Mouse (Mus musculus) heart, embryonic 15.5 days (tissue): ENCODE data around the gene Lce1f. TPM values are rescaled to one million over a fixed set of nuclear protein-coding genes. Genes with fewer than 3 reads are reported as not detected.

Experiments used
- ATAC-seq: fragments of 200-750 bp; cut with Nextera tagmentation; replicated peaks from 2 replicates; pipeline ENCODE4 v1.8.0; 2017; ENCODE audit warnings: low read depth, moderate TSS enrichment; ENCODE audit not compliant: insufficient number of reproducible peaks, insufficient read depth, low FRiP score
- H3K27ac ChIP-seq: fragments of 300-500 bp; sonication (generic); 2 replicates; pipeline ENCODE4 v1.5.1; 2015; ENCODE audit warnings: mild to moderate bottlenecking, inconsistent platforms
- H3K27me3 ChIP-seq: fragments of 300-500 bp; sonication (generic); 2 replicates; pipeline ENCODE4 v1.6.1; 2015; ENCODE audit warnings: inconsistent platforms
- H3K36me3 ChIP-seq: fragments of 300-500 bp; sonication (generic); 2 replicates; pipeline ENCODE4 v1.6.1; 2015; ENCODE audit warnings: mild to moderate bottlenecking, inconsistent platforms
- H3K4me1 ChIP-seq: fragments of 300-500 bp; sonication (generic); replicated peaks from 2 replicates; pipeline ENCODE4 v1.6.1; 2015; ENCODE audit warnings: inconsistent platforms
- H3K4me2 ChIP-seq: fragments of 300-500 bp; sonication (generic); 2 replicates; pipeline ENCODE4 v1.6.1; 2015; ENCODE audit warnings: inconsistent platforms, mild to moderate bottlenecking, moderate library complexity
- H3K4me3 ChIP-seq: fragments of 300-500 bp; sonication (generic); 2 replicates; pipeline ENCODE4 v1.5.1; 2015; ENCODE audit warnings: mild to moderate bottlenecking, inconsistent platforms
- H3K9ac ChIP-seq: fragments of 300-500 bp; sonication (generic); 2 replicates; pipeline ENCODE4 v1.6.1; 2015; ENCODE audit warnings: mild to moderate bottlenecking, inconsistent platforms
- H3K9me3 ChIP-seq: fragments of 300-500 bp; sonication (generic); replicated peaks from 2 replicates; pipeline ENCODE4 v1.6.1; 2016; ENCODE audit warnings: inconsistent platforms
- WGBS: fragments of 180-500 bp; shearing (Covaris S2); methylation state at CpG from one replicate; pipeline ENCODE4 v1.1.7; 2015; ENCODE audit warnings: mixed read lengths; 5-methylcytosine and 5-hydroxymethylcytosine counted together
- polyA plus RNA-seq: library from polyadenylated mRNA; unstranded; fragments of >200 nt; fragmentation: Nextera tagmentation; extraction: Ambion mirVana; gene quantifications from 2 replicates; pipeline ENCODE4 v1.2.1, GENCODE M21; 2015

Lce1f gene
- polyA plus RNA-seq, 1 experiment from 2014 or later: not detected

- H3K27ac ChIP-seq: no peak within 1 kb of the TSS
- no peak within 1 kb of the TSS for H3K9ac ChIP-seq
- no peak for ATAC-seq
- WGBS: 81% methylated on average over 4 of the region's 4 CpGs
- H3K4me3 ChIP-seq: no peak within 1 kb of the TSS
- no peaks in the 10 kb centered on the region for H3K9me3 ChIP-seq
- H3K4me1 ChIP-seq: no peaks in the 10 kb centered on the region
- no peaks in the 10 kb centered on the region for H3K36me3 ChIP-seq
- H3K27me3 ChIP-seq: no peaks in the 10 kb centered on the region
- no peak within 1 kb of the TSS for H3K4me2 ChIP-seq
Observed at GRCm38 (mm10) chr3:92678947-92679346, 41.2 kb downstream of the Lce1f start, which contains the start of gene Lce1c. Gene Lce1c (plus strand): TSS chr3:92679247.

GRCm38 (mm10) chr3:92670215-92670614, 49.9 kb downstream of the Lce1f start, which contains the start of gene Lce1a2:
Gene Lce1a2 (minus strand): TSS chr3:92670315.
- Histone ChIP-seq H3K9me3 (no peaks in the 10 kb centered on the region), H3K9ac (no peak within 1 kb of the TSS), H3K27me3 (no peaks in the 10 kb centered on the region), H3K27ac (no peak within 1 kb of the TSS), H3K4me2 (no peak within 1 kb of the TSS), H3K36me3 (no peaks in the 10 kb centered on the region), H3K4me3 (no peak within 1 kb of the TSS), H3K4me1 (no peaks in the 10 kb centered on the region)
- no peak for ATAC-seq

Other genes starting within 250 kb of the Lce1f start
- gene Sprr1a, start 234.5 kb downstream of the Lce1f start, polyA plus RNA-seq: 0.42 and 2.6 TPM in 2 replicates
- gene Sprr4, start 219.9 kb downstream of the Lce1f start, polyA plus RNA-seq: not detected in 2 replicates
- gene 2310046K23Rik, start 185.8 kb downstream of the Lce1f start, polyA plus RNA-seq: not detected in 2 replicates
- gene Ivl, start 146.6 kb downstream of the Lce1f start, polyA plus RNA-seq: 0.09 TPM in 1 of 2 replicates, not detected in the other
- not detected in 2 replicates for gene Smcp, start 131.4 kb downstream of the Lce1f start, polyA plus RNA-seq
- not detected in 2 replicates for gene 2210017I01Rik, start 112.9 kb downstream of the Lce1f start, polyA plus RNA-seq
- not detected in 2 replicates for gene Lce6a, start 98.7 kb downstream of the Lce1f start, polyA plus RNA-seq
- gene Lce1a1, start 72.0 kb downstream of the Lce1f start, polyA plus RNA-seq: not detected in 2 replicates
- gene Lce1b, start 63.4 kb downstream of the Lce1f start, polyA plus RNA-seq: not detected in 2 replicates
- gene Lce1a2, start 50.0 kb downstream of the Lce1f start, polyA plus RNA-seq: not detected in 2 replicates
- gene Lce1c, start 41.1 kb downstream of the Lce1f start, polyA plus RNA-seq: not detected in 2 replicates
- not detected in 2 replicates for gene Lce1d, start 33.1 kb downstream of the Lce1f start, polyA plus RNA-seq
- not detected in 2 replicates for gene Lce1e, start 11.3 kb downstream of the Lce1f start, polyA plus RNA-seq
- not detected in 2 replicates for gene Gm38119, start 18.7 kb upstream of the Lce1f start, polyA plus RNA-seq
- gene Lce1g, start 32.0 kb upstream of the Lce1f start, polyA plus RNA-seq: not detected in 2 replicates
- gene Lce1h, start 44.7 kb upstream of the Lce1f start, polyA plus RNA-seq: not detected in 2 replicates
- gene Lce1i, start 58.5 kb upstream of the Lce1f start, polyA plus RNA-seq: not detected in 2 replicates
- gene Lce1j, start 70.2 kb upstream of the Lce1f start, polyA plus RNA-seq: not detected in 2 replicates
- not detected in 2 replicates for gene Lce1k, start 87.5 kb upstream of the Lce1f start, polyA plus RNA-seq
- gene Kprp, start 106.9 kb upstream of the Lce1f start, polyA plus RNA-seq: not detected in 2 replicates
- gene Lce1l, start 130.9 kb upstream of the Lce1f start, polyA plus RNA-seq: not detected in 2 replicates
- not detected in 2 replicates for gene 2310050C09Rik, start 149.9 kb upstream of the Lce1f start, polyA plus RNA-seq
- gene Lce3a, start 205.9 kb upstream of the Lce1f start, polyA plus RNA-seq: not detected in 2 replicates
- gene Lce3b, start 212.6 kb upstream of the Lce1f start, polyA plus RNA-seq: not detected in 2 replicates
- gene Lce3c, start 224.1 kb upstream of the Lce1f start, polyA plus RNA-seq: not detected in 2 replicates
- gene Lce3d, start 237.0 kb upstream of the Lce1f start, polyA plus RNA-seq: not detected in 2 replicates
- not detected in 2 replicates for gene Lce3e, start 246.7 kb upstream of the Lce1f start, polyA plus RNA-seq